Mouse (Mus musculus) embryonic fibroblast, embryonic 13.5 days (primary cell): ENCODE measurements around the gene Khsrp.

Experiments
- CTCF ChIP-seq: IDR thresholded peaks from 2 replicates; pipeline ENCODE4 v1.5.1; 2011; ENCODE audit warnings: mild to moderate bottlenecking, control low read depth, low read length, moderate library complexity, borderline replicate concordance; ENCODE audit not compliant: insufficient read depth
- POLR2A ChIP-seq: IDR thresholded peaks from 2 replicates; pipeline ENCODE4 v1.6.1; 2011; ENCODE audit warnings: low read depth, mild to moderate bottlenecking, control low read depth, low read length, moderate library complexity

DNA sequence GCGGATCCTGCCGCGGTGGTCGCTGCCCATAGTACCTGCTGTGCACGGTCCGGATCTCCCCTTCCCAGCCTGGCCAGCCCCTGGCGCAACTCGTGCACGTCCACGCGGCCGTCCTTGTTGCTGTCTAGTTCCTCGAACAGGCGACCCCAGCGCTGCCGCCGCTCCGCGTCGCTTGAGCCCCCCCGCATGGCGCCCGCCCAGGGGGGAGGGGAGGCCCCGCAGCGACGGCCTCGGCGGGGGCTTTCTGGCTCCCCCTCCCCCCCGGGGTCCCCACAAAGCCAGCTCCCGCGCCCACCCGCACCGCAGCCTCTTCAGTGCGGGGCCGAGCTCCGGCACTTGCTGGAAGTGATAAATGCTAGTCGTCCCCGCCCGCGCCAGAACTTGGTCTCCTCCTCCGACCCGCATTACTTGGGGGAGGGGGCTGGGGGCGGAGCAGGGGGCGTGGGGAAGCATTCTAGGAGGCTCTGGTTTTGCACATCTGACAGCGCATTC lies 28.2 kb upstream of the Khsrp start, which contains the start of gene Slc25a23:
- TF ChIP-seq CTCF (no peak), POLR2A (no peak)
